Mouse (Mus musculus) brown adipose tissue, adult 24 weeks (tissue): ENCODE data around the gene Lin28b. TPM values are rescaled to one million over a fixed set of nuclear protein-coding genes. Genes with fewer than 3 reads are reported as not detected.

Source experiments
- H3K27ac ChIP-seq: fragments of 200-500 bp; replicated peaks from 2 replicates; pipeline ENCODE4 v1.5.1; 2012; ENCODE audit warnings: low read depth, mild to moderate bottlenecking, low read length
- H3K4me1 ChIP-seq: fragments of 200-500 bp; 2 replicates; pipeline ENCODE4 v1.6.1; 2012; ENCODE audit warnings: low read length, mixed read lengths; ENCODE audit not compliant: control insufficient read depth, insufficient read depth, insufficient read length
- H3K4me3 ChIP-seq: fragments of 200-500 bp; 2 replicates; pipeline ENCODE4 v1.5.1; 2012; ENCODE audit warnings: low read depth, mild to moderate bottlenecking, low read length, moderate library complexity; ENCODE audit not compliant: insufficient read depth
- polyA plus RNA-seq: library from polyadenylated mRNA; stranded (reverse); fragments of >200 nt; gene quantifications from 2 replicates; pipeline ENCODE4 v1.2.4, GENCODE M21; 2012; ENCODE audit not compliant: missing spikeins, insufficient read depth, insufficient read length

Lin28b gene
- polyA plus RNA-seq, result not detected in 2 replicates

- peak within 1 kb of the TSS; percentile 54 for H3K4me3 ChIP-seq
- H3K27ac ChIP-seq, result no peak within 1 kb of the TSS
- 0 out of 2 replicates have a peak, but pooled peaks cover 3% of the 10 kb centered on the region for H3K4me1 ChIP-seq
Measured at GRCm38 (mm10) chr10:45485761-45486602, at the start of gene Lin28b. Lin28b (minus strand) TSS chr10:45486395.

GRCm38 (mm10) chr10:45511764-45512163 is 25.6 kb upstream of the Lin28b start:
- Histone ChIP-seq H3K4me3 (no peak overlapping the region), H3K4me1 (no peaks in the 10 kb centered on the region), H3K27ac (no peak overlapping the region)

DNA sequence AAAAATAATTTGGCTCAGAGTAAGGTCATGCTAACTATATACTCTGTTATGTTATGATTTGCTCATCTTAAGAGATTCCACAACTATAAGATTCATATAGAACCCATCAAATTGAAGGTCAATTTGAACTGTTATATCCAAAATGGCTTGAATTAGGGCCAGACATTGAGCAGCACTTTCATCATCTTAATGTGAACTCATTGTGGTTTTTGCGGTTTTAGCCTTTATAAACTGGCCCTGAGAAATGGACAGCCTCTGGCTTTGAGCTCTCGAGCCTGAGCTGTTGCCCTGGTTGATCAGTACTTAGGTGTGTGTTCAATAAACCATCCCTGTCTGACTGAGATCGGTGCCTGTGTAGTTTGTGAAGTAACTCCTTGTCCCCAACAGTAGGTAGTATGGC is 24.5 kb upstream of the Lin28b start:
- Histone ChIP-seq H3K4me3 (no peak overlapping the region), H3K4me1 (no peaks in the 10 kb centered on the region), H3K27ac (no peak overlapping the region)

GRCm38 (mm10) chr10:45500259-45500658 is 14.1 kb upstream of the Lin28b start:
- Histone ChIP-seq H3K4me3 (no peak overlapping the region), H3K4me1 (no peaks in the 10 kb centered on the region), H3K27ac (no peak overlapping the region)

DNA sequence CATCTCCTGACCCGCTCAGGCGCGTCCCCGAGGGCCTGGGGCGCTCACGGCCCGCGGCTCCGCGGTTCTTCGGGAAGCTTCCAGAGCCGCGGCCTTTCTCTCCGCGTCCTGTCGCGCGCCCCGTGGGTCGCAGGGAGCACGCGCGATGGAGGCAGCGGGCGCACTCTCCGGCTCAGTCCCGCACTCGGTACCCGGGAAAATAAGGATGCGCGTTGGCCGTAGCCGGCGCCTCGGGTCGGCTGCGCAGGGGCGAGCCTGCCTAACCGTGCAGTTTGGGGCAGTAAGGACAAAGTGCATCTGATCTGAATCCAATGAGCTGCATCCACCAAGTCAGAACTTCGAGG is 380 bp upstream of the Lin28b start:
- peak overlapping the region; percentile 54 for H3K4me3 ChIP-seq
- no peak overlapping the region for H3K27ac ChIP-seq
- H3K4me1 ChIP-seq, result 0 out of 2 replicates have a peak, but pooled peaks cover 3% of the 10 kb centered on the region

GRCm38 (mm10) chr10:45485226-45485760 is 902 bp downstream of the Lin28b start:
- H3K4me1 ChIP-seq, result 0 out of 2 replicates have a peak, but pooled peaks cover 3% of the 10 kb centered on the region
- peak overlapping the region; percentile 54 for H3K4me3 ChIP-seq
- no peak overlapping the region for H3K27ac ChIP-seq

DNA sequence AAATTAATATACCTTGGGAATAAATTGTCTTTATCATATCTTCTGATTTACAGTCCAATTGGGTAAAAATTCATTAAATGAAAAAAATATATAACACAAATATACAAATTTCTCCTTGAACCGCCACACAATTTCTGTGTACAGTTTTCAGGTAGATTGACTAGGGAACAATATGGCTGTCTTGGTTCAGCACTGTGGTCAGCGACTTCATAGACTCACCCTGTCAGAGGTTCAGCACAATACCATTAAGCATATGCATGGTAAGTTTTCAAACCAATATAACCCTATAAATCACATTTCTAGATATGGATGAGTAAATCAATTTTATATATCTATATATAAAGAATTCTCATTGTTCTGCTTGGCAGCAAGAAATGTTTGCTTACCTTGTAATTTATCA is 3.0 kb downstream of the Lin28b start:
- Histone ChIP-seq H3K4me1 (0 out of 2 replicates have a peak, but pooled peaks cover 3% of the 10 kb centered on the region), H3K27ac (no peak overlapping the region)

DNA sequence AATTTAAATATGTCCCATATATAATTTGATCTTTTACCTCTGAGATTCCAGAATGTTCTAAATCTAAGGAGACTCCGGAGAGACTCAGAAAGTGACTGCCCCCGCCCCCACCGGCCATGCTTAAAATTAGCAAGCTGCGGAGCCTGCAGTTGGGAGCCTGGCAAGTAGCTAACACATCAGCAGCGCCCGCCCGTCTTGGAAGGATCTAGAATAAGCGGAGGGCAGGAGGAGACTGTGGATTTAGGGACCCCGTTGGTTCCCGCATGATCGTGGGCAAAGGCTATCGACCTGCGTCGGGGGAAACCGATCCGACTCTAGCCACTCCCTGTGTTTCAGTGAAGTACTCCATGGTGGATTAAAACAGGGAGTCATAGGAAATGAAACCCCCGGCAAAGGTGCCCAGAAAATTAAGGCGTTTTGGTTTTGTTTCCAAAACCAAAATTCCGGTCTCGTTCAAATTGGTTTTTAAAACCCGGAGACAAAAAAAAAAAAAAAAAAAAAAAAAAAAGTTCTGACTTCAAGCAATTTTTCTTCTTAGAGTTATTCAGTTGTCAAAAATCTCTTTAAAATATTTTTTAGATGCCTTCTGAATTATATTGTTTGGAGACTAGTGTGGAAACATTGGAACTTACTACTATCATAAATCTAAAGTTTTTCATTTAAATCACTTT is 12.4 kb downstream of the Lin28b start:
- Histone ChIP-seq H3K4me1 (no peaks in the 10 kb centered on the region), H3K27ac (no peak overlapping the region), H3K4me3 (no peak overlapping the region)

More for the DNA sequence above, 3.0 kb downstream of the Lin28b start:
- H3K4me3 ChIP-seq, result no peak overlapping the region

DNA sequence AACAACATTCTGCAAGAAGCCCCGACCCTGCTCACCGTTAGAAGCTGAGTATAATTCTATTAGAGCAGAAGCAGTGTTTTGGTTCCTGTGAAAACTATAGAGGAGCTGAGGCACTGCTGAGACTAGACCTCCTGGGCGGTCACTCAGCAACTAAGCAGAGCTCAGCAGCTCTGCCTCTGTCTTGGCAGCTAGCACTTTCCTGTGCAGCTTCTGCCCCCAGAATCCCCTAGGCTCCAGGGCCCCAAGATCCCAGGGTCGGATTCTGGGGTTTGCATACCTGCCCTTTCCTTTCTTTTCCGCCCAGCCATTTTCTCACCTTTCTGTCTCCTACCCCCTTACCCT is 13.1 kb downstream of the Lin28b start:
- Histone ChIP-seq H3K27ac (no peak overlapping the region), H3K4me1 (no peaks in the 10 kb centered on the region), H3K4me3 (no peak overlapping the region)

GRCm38 (mm10) chr10:45472431-45473142 is 13.6 kb downstream of the Lin28b start:
- no peak overlapping the region for H3K4me3 ChIP-seq
- H3K27ac ChIP-seq, result no peak overlapping the region
- no peaks in the 10 kb centered on the region for H3K4me1 ChIP-seq

- Histone ChIP-seq H3K4me1 (no peaks in the 10 kb centered on the region), H3K27ac (no peak overlapping the region), H3K4me3 (no peak overlapping the region)
Measured at GRCm38 (mm10) chr10:45471321-45471720, 14.9 kb downstream of the Lin28b start.

GRCm38 (mm10) chr10:45470079-45470739 is 16.0 kb downstream of the Lin28b start:
- H3K4me3 ChIP-seq, result no peak overlapping the region
- no peak overlapping the region for H3K27ac ChIP-seq
- H3K4me1 ChIP-seq, result no peaks in the 10 kb centered on the region

DNA sequence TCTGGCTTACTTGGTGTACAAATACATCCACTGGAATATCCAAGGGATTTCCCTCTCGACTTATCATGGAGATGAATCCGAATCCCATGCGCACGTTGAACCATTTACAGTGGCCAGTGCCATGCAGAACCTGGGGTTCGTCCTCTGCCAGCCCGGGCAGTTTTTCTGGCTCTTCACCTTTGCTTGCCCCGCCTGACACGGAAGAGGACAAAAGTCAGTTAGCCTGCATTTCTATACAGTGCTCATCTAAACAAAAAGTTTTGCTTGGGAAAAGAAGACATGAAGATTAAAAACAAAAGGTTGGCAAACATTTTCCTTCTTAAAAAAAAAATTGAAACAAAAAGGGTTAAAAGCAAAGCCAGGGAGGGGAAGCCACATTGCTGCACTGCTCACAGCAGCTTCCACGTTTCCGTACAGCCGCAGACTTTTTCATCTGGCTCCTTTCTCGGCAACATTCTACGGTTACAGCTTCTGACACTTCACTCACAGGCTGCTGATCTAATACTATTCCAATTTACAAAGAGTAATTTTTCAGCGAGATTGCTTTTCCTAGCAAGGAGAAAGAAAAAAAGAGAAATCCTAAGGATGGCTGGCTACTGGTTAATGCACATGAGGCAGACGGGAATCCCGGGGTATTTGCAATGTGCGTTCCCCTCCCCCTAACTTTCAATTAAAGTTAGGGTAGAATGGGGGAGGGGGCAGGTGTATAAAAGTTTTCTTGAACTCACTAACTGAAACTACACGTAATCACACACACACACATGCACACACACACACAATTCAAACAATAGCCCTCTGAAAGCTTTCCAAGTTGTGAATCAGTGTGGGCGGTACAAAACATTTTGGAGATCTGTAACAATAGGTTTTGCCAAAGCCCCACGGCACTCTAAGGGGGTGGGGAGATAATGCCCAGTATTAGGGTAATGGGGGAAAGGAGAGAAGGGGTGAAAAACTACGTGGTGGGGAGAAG is 16.9 kb downstream of the Lin28b start:
- Histone ChIP-seq H3K4me3 (no peak overlapping the region), H3K27ac (no peak overlapping the region), H3K4me1 (no peaks in the 10 kb centered on the region)
